In the genomic region with DNA sequence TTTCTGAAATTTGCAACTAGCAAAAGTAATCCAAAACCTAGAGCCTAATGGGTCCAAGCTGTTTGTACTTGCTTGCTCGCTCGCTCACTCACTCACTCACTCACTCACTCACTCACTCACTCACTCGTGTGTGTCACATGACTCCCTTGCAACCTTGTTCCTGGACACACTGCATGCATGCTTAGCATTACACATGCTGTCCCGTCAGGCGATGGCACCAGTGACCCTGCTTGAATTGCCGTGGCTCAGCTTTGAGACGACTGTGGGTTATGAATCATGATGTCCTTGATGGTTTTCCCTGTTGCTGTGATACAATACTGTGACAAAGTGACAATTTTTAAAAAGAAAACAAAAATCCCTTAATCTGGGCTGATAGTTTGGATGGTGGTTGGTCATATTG, we compare ENCODE assay signal across 29 mouse cellular contexts. TPM values are rescaled to one million over a fixed set of nuclear protein-coding genes. Genes with fewer than 3 reads are reported as not detected.
DNase-seq lines count a peak whose midpoint lies in the region; ATAC-seq lines count a peak whose summit lies in the region.
"Had no signal": no experiment of that assay in that cellular context is flagged by ENCODE, and none has a peak within 500 bp of the region (broad histone marks: within the 10 kb centered on the region; RNA-seq: fewer than 3 reads in every experiment).

No protein-coding gene starts in this region.

- ATAC-seq in megakaryocyte, adult 5-6 weeks (ENCODE audit: poor library complexity, severe bottlenecking): no peak
- ATAC-seq: activated CD4-positive, CD25-positive, alpha-beta regulatory T cell, adult 4 months; CD4-positive, CD25-positive, alpha-beta regulatory T cell, adult 4 months; forebrain, embryonic 15.5 days; hindbrain, embryonic 16.5 days; inflammation-experienced regulatory T-cells, adult 6 months; intestine, postnatal 0 days; Patski had no signal

- DNase-seq in adrenal gland, adult (ENCODE audit: inconsistent age in 2 of 2, low spot score in 1 of 2): peak; percentile 68 to 85
- peak; percentile 71 for DNase-seq in adrenal gland, postnatal 14 days
- DNase-seq in urinary bladder, postnatal 36 days (ENCODE audit: low spot score in 2 of 2): no peak
- DNase-seq in cerebellum, postnatal 10 days: no peak
- no peak for DNase-seq in right cerebral cortex, adult 2 months (ENCODE audit: low spot score in 2 of 2)
- DNase-seq: cerebellum, adult 11 months; cerebellum, adult 8-10 months; cerebellum, postnatal 25 days; gastrocnemius, postnatal 25 days; heart, adult 18-20 months; heart, postnatal 10 days; heart, postnatal 4 days; kidney, adult 8-10 months had no signal

- H3K36me3 ChIP-seq in megakaryocyte, embryonic 14.5 days (replicated peaks; ENCODE audit: low read length): no peaks in the 10 kb centered on the region
- H3K36me3 ChIP-seq: embryonic facial prominence, embryonic 12.5 days; forebrain, embryonic 15.5 days; heart, embryonic 10.5 days; hindbrain, embryonic 12.5 days had no signal

- H3K4me1 ChIP-seq in megakaryocyte, embryonic 14.5 days: no peaks in the 10 kb centered on the region
- H3K4me1 ChIP-seq: embryonic facial prominence, embryonic 12.5 days; hindbrain, embryonic 12.5 days had no signal

- H3K9me3 ChIP-seq in megakaryocyte, embryonic 14.5 days: no peaks in the 10 kb centered on the region
- H3K9me3 ChIP-seq: embryonic facial prominence, embryonic 12.5 days; forebrain, embryonic 15.5 days; heart, embryonic 10.5 days; hindbrain, embryonic 12.5 days had no signal

- H3K4me3 ChIP-seq in megakaryocyte, embryonic 14.5 days (replicated peaks): peak overlapping the region; percentile 31
- H3K4me3 ChIP-seq: embryonic facial prominence, embryonic 12.5 days; forebrain, embryonic 15.5 days; heart, embryonic 10.5 days; hindbrain, embryonic 12.5 days had no signal

- H3K27me3 ChIP-seq in megakaryocyte, embryonic 14.5 days (replicated peaks): no peaks in the 10 kb centered on the region
- H3K27me3 ChIP-seq: embryonic facial prominence, embryonic 12.5 days; forebrain, embryonic 15.5 days; hindbrain, embryonic 12.5 days had no signal

RNA-seq across cellular contexts. Expression of gene Gpr6, which starts 39.3 kb away (rescaled TPM):
- not detected in 2 replicates for polyA plus RNA-seq in megakaryocyte, embryonic 14.5 days (2012; ENCODE audit: insufficient read depth, low replicate concordance)
- not detected in 2 replicates for total RNA-seq in megakaryocyte, adult 5-6 weeks (2015)
- total RNA-seq in megakaryocyte, adult 5-6 weeks (2017): not detected in 2 replicates
- total RNA-seq in adrenal gland, postnatal 14 days (2021): not detected in 2 replicates
- total RNA-seq: adrenal gland, postnatal 4 days; gastrocnemius, postnatal 25 days; heart, adult 18-20 months; heart, postnatal 10 days; heart, postnatal 4 days; MEL had no signal
- polyA plus RNA-seq: activated CD4-positive, CD25-positive, alpha-beta regulatory T cell, adult 4 months; CD4-positive, CD25-positive, alpha-beta regulatory T cell, adult 4 months; embryonic facial prominence, embryonic 12.5 days; forebrain, embryonic 11.5 days; heart, embryonic 10.5 days; heart, embryonic 14.5 days; inflammation-experienced regulatory T-cells, adult 6 months; intestine, postnatal 0 days; Patski had no signal

Comparison
In these comparisons a context has a peak if more than half of its experiments do, and no peak if none do; other contexts are left out.
1. DNase-seq: peak in adrenal gland, adult (2 of 2) and adrenal gland, postnatal 14 days (single experiment); none in urinary bladder, postnatal 36 days (0 of 2), cerebellum, postnatal 10 days (0 of 2) and right cerebral cortex, adult 2 months (0 of 2).